Mouse (Mus musculus): ENCODE results near the gene Fam43b.

- TF ChIP-seq CTCF (IDR thresholded peaks at IDR 0.05; ENCODE audit: insufficient read depth, low read length) (no peak), POLR2A (IDR thresholded peaks at IDR 0.05; ENCODE audit: borderline replicate concordance, extremely low read depth, low read depth, low read length) (no peak)
Measured at GRCm38 (mm10) chr4:138395087-138395970, 999 bp downstream of the Fam43b start.

Data from lung, adult 2 months (tissue).